Mouse (Mus musculus) layer of hippocampus, postnatal 14 days (tissue): ENCODE data around the gene Hs2st1. TPM values are rescaled to one million over a fixed set of nuclear protein-coding genes. Genes with fewer than 3 reads are reported as not detected.
A peak's percentile ranks its signal among the peaks of the same experiment; 100 is the strongest.
"Not testable (repeated sequence)": the region's sequence is repeated elsewhere in the genome, so short reads cannot be mapped to it uniquely, and the experiment has no call there.

Experiments
- DNase-seq, 2 experiments: peaks; one replicate each; pipeline ENCODE4 v3.0.0; 2021 to 2022; ENCODE audit warnings: low spot score in 2 of 2, mixed read lengths in 1 of 2
- long read RNA-seq, 2 experiments: library from polyadenylated mRNA; stranded (forward); transcript quantifications; one replicate each; pipeline ENCODE4 v2.0.0; 2021
- total RNA-seq, 2 experiments: library from RNA; stranded (reverse); gene quantifications; 2 replicates each; pipeline ENCODE4 v1.2.3; 2021

The Hs2st1 gene
- 10 to 100 TPM; 45.1 to 45.9 TPM for total RNA-seq
- long read RNA-seq, experiment 1, full-length matches to known transcripts, result 45 of 59 reads
- long read RNA-seq, experiment 1, partial matches to known transcripts, result 10 of 59 reads
- long read RNA-seq, experiment 1, other reads (novel, unspliced or antisense), result 4 of 59 reads
- long read RNA-seq, experiment 2, full-length matches to known transcripts, result 41 of 66 reads
- long read RNA-seq, experiment 2, partial matches to known transcripts, result 18 of 66 reads
- long read RNA-seq, experiment 2, other reads (novel, unspliced or antisense), result 7 of 66 reads

GRCm38 (mm10) chr3:144570047-144570815 is at the start of gene Hs2st1, which contains the start of gene Selenof:
TSS of gene Hs2st1 (minus strand) at chr3:144570181.
TSS of gene Selenof (plus strand) at chr3:144570304.
- DNase-seq, result peak; percentile 96 to 99

- DNase-seq, result no peak
Observed at GRCm38 (mm10) chr3:144617633-144618180, 47.7 kb upstream of the Hs2st1 start.

DNA sequence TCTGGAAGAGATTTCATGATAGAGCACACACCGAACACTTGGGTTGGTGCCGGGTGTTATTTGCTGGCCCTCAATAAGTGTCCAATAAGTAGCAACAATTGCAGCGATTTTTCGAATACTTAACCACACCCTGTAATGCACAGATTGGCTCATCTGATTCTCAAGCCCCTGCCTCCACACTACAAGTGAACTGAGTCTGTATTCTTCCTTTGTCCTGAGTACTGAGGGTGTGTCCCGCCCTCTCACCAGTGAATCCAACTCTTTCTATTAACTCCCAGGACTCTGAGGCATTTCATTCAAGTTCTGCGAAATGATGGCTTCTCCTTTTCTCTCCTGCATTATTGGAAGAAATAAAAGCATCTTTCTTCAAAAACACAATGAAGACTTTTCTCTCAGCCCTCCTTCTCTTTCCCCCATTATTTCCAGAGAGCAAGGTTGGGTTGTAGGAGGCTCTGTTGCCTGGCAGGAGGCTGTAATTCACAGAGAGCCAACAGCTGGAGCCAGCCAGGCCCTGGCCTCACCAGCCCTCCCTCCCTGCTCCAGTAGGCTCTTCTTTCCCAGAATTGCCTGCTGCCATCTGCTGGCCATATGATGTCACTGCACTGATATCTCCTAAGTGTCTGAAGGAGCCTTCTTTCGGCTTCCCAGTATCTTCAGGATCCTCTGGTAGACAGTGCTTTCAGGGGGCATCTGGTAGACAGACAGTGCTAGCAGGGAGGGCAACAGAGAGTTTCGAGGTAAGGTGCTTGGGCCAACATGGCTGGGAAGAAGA is 46.9 kb upstream of the Hs2st1 start:
- peak; percentile 80 to 89 for DNase-seq

DNA sequence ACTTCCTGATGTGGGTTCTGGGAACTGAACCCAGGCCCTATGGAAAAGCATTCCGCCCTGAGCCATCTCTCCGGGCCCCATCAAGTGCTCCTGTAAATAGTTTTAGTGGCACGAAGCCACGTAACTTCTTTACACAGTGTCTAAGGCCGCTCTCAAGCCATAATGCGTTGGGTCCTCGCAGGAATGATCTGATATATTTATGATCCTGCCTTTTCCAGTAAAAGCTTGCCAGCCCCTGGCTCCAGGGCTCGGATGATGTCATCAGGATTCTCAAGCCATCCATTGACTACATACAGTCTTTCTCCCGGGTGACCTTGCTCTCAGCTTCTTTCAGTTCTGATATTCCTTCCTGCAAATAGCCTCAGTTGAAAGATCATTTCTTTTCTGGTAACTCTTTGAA is 45.5 kb upstream of the Hs2st1 start:
- no peak for DNase-seq

GRCm38 (mm10) chr3:144614698-144615097 is 44.7 kb upstream of the Hs2st1 start:
- DNase-seq, result no peak

DNA sequence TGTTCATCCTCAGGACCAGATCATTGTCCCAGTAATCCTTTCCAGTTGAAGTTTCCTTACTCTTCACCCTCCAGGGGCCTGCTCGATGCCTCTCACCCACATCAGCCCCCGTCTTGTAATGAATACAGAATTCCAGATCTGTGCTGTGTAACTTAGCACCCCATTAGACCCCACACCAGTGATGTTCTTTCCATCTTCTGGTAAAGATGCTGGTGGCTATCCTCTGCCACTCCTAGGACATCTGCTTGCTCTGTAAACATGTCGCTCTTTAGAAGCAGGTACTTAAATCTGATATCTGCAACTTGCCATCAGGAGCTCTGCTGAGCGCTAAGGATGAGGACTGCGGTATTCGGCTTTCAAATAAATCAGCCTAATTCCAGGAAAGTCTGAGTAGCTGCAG is 44.3 kb upstream of the Hs2st1 start:
- DNase-seq, result no peak

DNA sequence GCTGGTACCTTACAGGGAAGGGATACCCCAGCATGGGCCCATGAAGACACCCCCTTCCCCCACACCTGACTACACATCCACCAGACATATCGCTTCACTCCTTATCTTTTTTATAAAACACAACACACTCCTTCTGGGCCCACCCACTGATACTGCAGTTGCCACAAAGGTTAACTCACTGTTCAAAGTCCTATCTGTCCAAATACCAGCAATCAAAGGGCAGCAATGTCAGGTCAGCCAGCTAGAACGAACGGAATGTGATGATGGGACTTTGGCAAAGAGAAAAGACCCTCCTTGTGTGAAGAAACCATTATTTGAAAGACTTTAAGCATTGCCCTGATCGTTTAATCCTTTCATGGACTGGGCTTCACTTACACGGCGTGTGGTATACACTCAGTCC is 42.4 kb upstream of the Hs2st1 start:
- DNase-seq, result no peak

DNA sequence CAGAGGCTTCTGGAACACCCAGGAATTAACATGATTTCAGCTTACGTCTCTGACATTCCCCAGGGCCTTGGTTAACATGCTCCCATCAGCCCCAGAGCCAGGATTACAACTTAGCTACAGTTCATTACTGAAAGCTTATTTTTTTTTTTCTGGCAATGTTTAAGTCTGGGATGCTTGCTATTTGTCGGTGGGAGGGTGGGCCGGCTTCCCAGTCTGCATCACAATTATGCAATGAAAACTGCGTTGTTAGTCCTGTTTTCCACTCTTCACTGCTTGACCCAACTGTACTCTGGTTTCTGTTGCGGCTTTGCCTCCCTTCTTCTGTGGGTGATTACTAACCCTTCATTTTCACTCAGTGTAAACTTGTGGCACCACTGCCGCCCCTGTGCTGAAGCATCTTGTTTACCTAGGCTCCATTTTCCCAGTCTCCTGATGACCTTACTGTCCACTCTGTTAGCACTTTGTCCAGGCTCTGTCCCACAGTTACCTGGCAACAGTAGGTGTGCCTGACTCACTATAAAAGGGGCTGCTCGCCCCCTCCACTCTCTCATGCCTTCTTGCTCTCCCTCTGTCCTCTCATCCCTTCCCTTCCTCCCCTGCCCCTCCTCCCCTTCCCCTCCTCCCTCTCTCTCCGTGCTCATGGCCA is 41.8 kb upstream of the Hs2st1 start:
- DNase-seq, result peak in 1 of 2 experiments; percentile 24

DNA sequence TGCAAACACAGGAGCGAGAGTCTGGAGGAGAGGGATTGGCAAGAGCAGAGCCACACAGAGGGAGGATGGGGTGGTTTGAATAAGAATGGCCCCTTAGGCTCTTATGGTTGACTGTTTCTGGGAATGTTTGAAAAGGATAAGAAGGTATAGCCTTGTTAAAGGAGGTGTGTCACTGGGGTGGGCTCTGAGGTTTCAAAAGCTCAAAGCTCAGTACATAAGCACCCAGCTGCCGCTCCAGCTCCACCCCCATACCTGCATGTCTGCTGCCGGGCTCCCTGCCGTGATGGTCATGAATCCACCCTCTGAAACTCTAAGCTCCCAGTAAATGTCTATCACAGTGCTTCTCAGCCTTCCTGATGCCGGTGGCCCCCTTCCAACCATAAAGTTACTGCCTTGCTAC is 40.8 kb upstream of the Hs2st1 start:
- DNase-seq, result no peak

GRCm38 (mm10) chr3:144608090-144608489 is 38.1 kb upstream of the Hs2st1 start:
- no peak for DNase-seq

- no peak for DNase-seq
Observed at GRCm38 (mm10) chr3:144606449-144606848, 36.5 kb upstream of the Hs2st1 start.

GRCm38 (mm10) chr3:144605811-144606210 is 35.8 kb upstream of the Hs2st1 start:
- not testable (repeated sequence) for DNase-seq

- DNase-seq, result no peak
Observed at GRCm38 (mm10) chr3:144604205-144604604, 34.2 kb upstream of the Hs2st1 start.

- no peak for DNase-seq
Observed at GRCm38 (mm10) chr3:144603558-144603957, 33.6 kb upstream of the Hs2st1 start.

GRCm38 (mm10) chr3:144602819-144603218 is 32.8 kb upstream of the Hs2st1 start:
- no peak for DNase-seq

DNA sequence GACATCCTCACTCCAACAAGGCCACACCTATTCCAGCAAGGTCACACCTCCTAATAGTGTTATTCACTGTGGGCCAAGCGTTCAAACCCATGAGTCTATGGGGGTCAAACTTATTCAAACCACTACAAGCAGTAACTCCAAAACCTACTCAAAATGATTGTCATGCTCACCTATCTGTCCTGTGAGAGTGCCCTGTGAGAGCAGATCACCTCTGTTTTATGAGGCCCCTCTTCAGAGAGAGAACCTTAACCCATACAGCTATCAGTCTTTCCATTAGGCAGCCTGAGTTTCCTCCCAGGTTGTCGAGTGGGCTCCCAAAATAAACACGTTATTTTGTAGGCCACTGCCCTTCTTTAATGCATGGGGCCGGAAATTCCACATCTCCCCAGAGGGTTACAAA is 32.4 kb upstream of the Hs2st1 start:
- DNase-seq, result no peak

DNA sequence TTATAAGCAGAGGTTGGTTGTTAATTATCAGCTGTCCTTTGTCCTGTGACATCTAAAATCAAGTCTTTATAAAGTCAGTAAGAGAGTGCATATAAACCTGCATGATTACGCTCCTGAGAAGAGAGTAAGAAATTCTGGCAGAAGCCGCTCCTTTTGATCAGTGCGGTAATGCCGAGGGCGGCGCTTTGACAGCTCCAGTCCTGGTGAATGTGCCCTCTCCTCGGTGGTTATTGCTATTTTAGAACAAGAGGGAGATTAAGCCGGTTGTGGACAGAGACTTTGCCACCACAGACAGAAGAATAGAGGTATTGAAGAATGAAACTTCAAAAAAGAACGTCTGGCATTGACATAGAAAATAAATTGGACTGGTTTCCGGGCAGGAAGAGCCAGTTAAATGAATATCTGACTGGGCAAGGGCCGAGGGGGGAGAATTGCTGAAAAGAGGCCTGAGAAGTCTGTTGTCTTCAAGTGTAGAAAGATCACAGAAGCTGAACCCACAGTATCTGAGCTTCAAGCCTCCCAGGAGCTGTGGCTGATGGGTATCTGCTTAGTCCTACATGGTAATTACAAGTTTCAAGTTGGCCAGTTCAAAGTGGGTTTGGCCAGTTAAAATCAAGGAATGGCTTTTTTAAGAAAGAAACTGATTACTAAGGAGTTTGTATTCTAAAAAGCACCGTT is 27.9 kb upstream of the Hs2st1 start:
- DNase-seq, result no peak

DNA sequence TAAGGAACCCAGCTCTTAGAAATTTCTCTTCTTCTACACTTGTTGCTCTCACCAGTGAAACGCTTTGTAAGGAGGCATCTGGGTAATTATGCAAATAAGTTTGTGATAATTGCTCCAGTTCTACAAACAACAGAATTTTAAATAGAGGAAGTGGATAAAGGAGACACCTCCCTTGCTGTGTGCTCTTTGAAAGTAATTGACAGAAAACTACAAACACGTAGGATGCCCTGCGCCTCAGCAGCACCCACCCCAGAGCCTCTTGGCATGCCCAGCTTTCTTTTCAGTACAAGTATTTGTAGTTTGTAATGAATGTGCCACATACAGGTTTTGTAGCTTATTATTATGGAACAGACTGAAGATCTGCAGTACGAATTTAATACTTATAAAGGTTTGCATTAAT is 27.1 kb upstream of the Hs2st1 start:
- no peak for DNase-seq

GRCm38 (mm10) chr3:144592992-144593785 is 23.2 kb upstream of the Hs2st1 start:
- no peak for DNase-seq
